Mouse (Mus musculus): Measurements from ENCODE around the gene Nfic.
A peak's percentile ranks its signal among the peaks of the same experiment; 100 is the strongest.

The Nfic gene

GRCm38 (mm10) chr10:81430141-81430830, 25.1 kb downstream of the Nfic start:
- no peak for DNase-seq (ENCODE audit: low read depth, low spot score)

GRCm38 (mm10) chr10:81429605-81430061, 25.8 kb downstream of the Nfic start:
- DNase-seq (ENCODE audit: low read depth, low spot score): peak; percentile 60

DNA sequence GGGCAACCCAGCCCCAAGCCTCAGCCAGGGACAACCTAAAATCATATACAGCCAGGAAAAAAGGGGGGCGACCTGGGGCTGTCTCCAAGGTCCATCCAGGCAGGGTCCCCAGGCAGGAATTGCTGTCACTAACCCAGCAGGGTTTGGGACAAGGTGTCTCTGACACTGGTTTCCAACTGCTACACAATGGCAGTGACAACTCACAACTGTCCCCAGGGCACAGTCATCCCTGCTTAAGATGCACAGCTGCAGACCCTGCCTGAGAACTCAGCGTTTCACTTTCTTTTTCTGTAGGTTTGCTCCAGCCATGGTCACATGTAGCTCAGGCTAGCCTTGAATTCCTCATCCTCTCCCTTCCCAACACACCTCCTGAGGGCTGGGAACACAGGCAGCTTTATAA, 26.3 kb downstream of the Nfic start:
- DNase-seq (ENCODE audit: low read depth, low spot score): no peak

- DNase-seq (ENCODE audit: low read depth, low spot score): no peak
These were observed 26.9 kb downstream of the Nfic start for GRCm38 (mm10) chr10:81428507-81428870.

GRCm38 (mm10) chr10:81427804-81428506, 27.5 kb downstream of the Nfic start:
- no peak for DNase-seq (ENCODE audit: low read depth, low spot score)

GRCm38 (mm10) chr10:81427327-81427726, 28.1 kb downstream of the Nfic start:
- no peak for DNase-seq (ENCODE audit: low read depth, low spot score)

DNA sequence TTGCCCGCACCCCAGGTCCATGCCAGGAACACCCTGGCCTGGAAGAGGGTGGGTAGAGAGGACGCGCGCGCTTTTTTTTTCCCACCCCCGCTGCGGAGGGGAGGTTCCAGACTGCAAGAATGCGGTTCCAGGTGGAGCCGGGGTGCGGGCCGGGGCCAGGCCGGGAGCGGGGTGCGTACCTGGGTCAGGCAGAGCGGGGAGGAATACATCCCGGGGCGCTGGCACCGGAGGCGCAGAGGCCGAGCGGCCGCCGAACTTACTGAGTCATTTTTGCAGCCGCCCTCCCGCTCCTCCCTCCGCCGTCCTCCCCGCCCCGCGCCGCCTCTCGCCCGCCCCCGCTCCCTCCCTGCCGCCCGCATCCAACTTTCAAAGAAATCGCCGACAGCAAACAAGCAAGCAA, 28.5 kb downstream of the Nfic start:
- DNase-seq (ENCODE audit: low read depth, low spot score): no peak

GRCm38 (mm10) chr10:81426081-81426671, 29.3 kb downstream of the Nfic start:
- DNase-seq (ENCODE audit: low read depth, low spot score): no peak

DNA sequence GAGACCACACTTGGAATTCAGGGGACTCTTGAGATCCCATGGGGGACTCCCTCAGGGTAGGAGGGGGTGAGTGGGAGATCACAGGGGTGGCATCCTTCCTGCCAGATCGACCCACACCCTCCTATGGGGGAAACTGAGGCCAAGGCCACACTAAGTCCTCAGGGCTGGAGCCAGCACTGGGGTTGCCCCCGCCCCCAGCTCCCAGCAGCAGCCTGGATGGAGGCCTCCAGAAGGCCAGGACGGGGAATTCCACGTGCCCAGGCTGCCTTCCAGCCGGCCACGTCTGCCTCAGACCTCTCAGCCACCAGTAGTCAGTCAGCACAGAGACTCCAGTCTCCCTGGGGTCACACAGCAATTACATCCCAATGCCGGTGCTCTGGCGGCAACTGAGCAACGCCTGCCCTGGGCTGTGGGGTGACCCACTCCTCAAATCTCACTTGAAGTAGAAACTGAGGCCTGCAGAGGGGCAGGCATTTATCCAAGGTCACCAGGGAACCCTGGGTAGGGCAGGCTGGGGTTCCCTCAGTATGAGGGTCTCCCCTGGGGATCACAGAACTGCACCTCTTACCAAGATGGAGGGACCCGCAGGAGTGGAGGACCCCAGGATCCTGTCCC, 30.1 kb downstream of the Nfic start:
- no peak for DNase-seq (ENCODE audit: low read depth, low spot score)

DNA sequence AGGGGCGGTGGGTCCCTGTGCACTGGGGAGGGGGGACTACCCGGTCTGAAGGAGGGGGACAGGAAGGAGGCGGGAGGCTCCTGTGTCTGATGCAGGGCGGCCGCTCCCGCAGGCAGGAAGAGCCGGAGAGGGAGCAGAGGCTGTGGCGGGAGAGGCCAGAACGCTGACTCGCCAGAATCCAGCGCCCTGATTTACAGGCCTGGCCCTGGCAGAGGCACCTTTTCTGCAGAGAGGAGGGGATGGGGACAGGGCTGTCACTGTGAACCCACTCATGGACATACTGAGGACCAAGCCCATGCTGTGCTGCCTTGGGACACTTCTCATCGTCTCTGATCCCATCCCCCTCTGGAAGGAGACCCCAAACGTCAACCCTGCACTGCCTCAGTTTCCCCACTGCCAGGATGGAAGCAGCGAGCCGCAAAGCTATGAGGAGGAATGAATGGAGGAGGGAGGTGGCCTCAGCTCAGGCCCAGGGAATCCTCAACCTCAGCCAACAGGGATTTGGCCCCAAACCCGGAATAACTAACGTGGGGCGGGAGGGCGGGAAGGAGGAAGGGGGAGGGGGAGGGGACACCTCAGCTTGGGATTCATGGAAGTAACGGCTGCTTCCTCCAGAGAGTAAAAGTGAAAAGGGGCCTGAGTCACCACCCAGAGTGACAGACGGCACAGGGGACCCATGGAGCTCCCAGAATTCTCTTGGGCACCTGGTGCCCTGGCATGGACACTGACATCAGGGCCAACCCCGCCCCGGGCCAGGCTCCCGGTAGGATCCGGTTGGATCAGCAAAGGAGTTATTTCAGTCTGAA, 31.0 kb downstream of the Nfic start:
- no peak for DNase-seq (ENCODE audit: low read depth, low spot score)

DNA sequence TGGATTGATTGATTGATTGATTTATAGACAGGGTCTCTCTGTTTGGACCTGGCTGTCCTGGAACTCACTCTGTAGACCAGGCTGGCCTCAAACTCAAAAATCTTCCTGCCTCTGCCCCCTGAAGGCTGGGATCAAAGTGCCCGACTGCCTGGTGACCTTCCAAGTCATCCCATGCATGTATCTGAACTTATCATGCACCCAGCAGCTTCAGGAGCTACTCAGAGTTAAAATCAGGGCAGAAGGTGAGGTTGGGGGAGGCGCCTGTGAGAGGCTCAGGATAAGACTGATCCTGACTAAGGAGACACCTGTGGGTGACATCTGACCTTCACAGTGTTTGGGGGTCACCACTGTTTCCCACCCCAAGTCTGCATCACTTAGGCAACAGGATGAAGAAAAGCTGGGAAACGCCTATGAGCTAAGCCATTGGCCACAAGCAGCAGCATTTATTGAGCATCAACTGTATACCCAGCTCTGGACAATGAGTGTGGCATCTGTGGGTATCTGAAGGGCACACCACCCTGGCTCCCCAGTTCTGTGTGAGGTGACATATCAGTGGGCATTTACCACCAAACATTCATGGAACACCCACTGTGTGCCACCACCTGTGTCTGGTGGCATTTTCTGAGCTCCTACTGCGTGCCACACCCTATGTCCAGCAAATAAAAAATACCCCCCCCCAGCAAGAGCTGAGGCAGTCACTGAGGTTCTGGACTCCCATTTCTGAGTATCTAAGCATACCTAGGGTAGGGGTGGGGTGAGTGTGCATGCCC, 31.8 kb downstream of the Nfic start:
- DNase-seq (ENCODE audit: low read depth, low spot score): no peak

DNA sequence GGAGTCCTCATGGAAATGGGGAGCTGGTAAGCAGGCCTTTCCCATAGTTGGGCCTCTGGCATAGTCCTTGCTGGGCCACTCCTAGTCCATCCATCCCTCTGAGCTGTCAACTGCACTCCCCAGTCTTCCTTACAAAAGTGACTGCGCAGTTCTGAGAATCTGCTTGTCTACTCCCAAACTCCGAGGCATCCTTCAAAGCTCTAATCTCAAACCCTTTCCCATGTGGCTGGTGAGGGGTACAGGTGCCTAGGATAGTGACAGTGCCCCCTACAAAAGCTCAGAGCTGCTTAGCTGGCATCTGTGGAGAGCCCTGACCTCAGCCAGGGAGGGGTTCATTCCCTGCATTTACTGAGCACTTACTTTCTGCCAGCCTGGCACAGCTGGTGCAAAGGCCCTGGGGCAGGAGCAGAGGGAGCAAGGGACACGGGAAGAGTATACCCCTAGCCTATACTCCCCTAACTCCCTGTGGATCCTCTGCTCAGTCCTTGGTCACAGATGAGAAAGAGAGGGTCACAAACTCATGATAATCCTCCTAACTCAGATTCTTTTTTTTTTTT, 32.7 kb downstream of the Nfic start:
- no peak for DNase-seq (ENCODE audit: low read depth, low spot score)

GRCm38 (mm10) chr10:81422191-81422590, 33.2 kb downstream of the Nfic start:
- DNase-seq (ENCODE audit: low read depth, low spot score): no peak

DNA sequence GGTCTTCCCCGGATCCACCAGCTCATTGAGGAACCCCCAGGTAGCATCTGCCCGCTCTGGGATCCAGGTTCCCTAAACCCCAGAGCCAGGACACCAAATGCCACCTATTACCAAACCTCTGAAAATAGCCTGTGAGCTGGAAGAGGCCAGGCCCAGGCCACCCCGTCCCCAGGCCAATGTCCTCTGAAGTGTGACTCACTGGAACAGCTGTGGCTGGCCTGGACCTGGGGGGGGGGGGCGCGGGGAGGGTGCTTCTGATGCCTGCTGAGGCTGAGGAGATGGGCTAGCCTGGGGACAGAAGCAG, 33.7 kb downstream of the Nfic start:
- DNase-seq (ENCODE audit: low read depth, low spot score): no peak

- no peak for DNase-seq (ENCODE audit: low read depth, low spot score)
These were observed 34.2 kb downstream of the Nfic start for GRCm38 (mm10) chr10:81421041-81421796.

DNA sequence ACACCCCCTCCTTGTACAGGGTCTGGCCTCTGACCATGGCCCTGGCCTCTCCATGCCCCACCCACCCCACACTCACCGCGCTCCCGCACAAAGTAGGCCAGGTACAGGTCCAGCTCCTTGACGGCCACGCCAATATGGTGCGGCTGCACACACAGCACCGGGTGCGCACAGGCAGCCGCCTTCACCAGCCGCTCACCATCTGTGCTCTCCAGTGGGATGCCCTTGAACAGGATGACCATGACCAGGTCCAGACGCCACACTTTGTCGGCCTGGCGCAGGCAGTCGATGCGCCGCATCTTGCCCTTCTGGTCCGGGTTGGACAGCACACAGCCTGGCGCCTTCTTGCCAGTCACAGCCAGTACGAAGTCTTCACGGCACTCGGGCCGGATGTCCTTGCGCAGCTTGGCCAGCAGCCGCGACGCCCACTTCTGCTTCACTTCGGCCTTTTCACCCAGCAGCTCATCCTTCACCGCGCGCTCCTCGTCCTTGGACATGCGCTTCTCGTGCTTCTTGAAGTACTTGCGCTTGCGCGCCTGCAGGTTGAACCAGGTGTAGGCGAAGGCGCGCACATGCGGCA, 35.2 kb downstream of the Nfic start:
- no peak for DNase-seq (ENCODE audit: low read depth, low spot score)

DNA sequence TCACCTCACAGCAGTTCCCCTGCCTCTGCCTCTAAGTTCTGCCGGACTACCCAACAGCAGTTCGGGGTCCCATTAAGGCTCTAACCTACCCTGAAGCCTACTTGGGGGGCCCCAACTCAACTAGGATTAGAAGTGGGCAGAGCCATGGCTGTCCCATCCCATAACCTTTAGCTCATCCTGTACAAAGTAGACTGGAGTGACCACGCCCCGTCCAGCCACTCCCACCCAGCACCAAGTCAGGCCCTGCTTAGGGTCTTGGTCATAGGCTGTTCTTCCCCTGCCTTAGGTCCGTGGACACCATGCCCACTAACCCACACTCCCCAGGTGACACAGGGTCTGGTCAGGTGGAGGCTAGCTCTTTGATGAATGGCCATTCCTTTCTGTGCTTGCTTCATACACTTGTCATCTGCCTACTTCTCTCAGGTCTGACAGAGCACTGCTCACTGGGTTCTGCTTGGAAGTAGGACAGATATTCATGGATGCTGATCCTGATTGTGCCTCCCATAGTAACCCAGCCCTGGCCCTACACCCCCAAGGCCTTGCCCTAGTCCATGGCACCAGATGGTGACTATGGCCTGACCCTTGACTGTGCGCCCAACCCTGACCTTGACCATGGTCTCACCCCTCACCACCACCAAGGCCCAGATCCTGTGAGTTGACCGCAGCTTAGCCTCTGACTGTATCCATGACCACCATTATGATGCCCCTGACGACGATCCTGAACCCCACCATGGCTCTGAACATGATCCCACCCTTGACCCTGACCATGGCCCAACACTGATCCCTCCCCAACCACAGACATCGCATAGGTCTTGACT, 36.1 kb downstream of the Nfic start:
- DNase-seq (ENCODE audit: low read depth, low spot score): no peak

DNA sequence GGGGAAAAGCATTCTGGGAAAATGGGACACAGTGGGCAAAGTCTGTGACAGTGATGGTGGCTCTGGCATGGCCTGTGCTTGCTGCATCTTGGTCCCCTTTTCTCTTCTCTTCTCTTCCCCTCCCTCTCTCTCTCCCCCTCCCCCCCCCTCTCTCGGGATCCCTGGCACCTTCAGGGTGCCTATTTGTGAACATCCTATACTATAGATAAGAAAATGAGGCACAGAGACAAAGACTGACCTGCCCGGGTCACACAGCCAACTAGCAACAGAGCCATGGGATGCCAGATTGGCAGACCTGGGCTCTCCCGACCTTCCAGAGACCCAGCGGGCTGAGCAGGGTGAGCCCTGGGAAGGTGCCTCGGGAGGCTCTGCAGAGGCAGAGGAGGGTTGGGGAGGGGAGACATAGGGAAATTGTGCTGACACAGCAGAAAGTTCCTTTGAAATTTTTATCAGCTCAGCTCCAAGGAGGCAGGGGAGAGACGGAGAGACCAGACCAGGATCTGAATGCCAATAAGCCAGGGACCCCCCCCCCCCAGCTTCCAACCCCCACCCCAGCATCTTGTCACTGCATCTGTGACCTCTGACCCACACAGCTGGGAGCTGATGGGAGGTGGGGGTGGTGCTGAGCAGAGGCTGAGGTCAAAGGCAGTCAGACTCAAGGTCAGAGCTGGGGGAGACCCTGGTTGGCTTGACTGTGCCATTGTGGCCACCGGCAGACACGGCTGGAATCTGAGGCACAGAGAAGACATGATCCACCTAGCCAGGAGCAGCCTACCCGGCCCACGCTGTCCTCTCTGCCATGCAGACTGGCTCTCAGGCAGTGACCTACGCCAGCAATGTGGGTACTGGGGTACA, 37.0 kb downstream of the Nfic start:
- no peak for DNase-seq (ENCODE audit: low read depth, low spot score)

Data from c-Kit-negative CD71-positive TER-119-positive erythroid progenitor cells, embryonic 14.5 days (primary cell).